Mouse (Mus musculus) liver, adult 2 months (tissue): Measurements from ENCODE around the gene Spg11. TPM values are rescaled to one million over a fixed set of nuclear protein-coding genes. Genes with fewer than 3 reads are reported as not detected.
"Not testable (repeated sequence)": the region's sequence is repeated elsewhere in the genome, so short reads cannot be mapped to it uniquely, and the experiment has no call there.

ENCODE experiments used
- DNase-seq: peaks from one replicate; pipeline ENCODE4 v3.0.0-alpha.2; 2011; ENCODE audit warnings: low read depth, low spot score; ENCODE audit errors: extremely low read depth
- H3K27ac ChIP-seq: fragments of 200-500 bp; replicated peaks from 2 replicates; pipeline ENCODE4 v1.5.1; 2012; ENCODE audit warnings: low read depth, mild to moderate bottlenecking, control low read depth, inconsistent platforms, low read length; ENCODE audit not compliant: insufficient read depth
- H3K27me3 ChIP-seq: fragments of 200-500 bp; 2 replicates; pipeline ENCODE4 v1.6.1; 2012; ENCODE audit warnings: mild to moderate bottlenecking, moderate library complexity, low read length, inconsistent platforms; ENCODE audit not compliant: control insufficient read depth, insufficient read depth
- H3K36me3 ChIP-seq: fragments of 200-500 bp; 2 replicates; pipeline ENCODE4 v1.6.1; 2012; ENCODE audit warnings: low read length, inconsistent platforms; ENCODE audit not compliant: control insufficient read depth, insufficient read depth
- H3K4me1 ChIP-seq: fragments of 200-500 bp; 2 replicates; pipeline ENCODE4 v1.6.1; 2011; ENCODE audit warnings: low read length; ENCODE audit not compliant: control insufficient read depth, insufficient read depth
- H3K4me3 ChIP-seq: fragments of 200-500 bp; 2 replicates; pipeline ENCODE4 v1.5.1; 2011; ENCODE audit warnings: low read depth, mild to moderate bottlenecking, control low read depth, low read length, moderate library complexity; ENCODE audit not compliant: insufficient read depth
- H3K79me2 ChIP-seq: fragments of 200-500 bp; 2 replicates; pipeline ENCODE4 v1.6.1; 2012; ENCODE audit warnings: inconsistent platforms, mild to moderate bottlenecking, low read length, moderate library complexity; ENCODE audit not compliant: control insufficient read depth, insufficient read depth
- H3K9ac ChIP-seq: fragments of 200-500 bp; 2 replicates; pipeline ENCODE4 v1.6.1; 2012; ENCODE audit warnings: low read depth, mild to moderate bottlenecking, control low read depth, inconsistent platforms, low read length
- CTCF ChIP-seq: fragments of 200-500 bp; IDR thresholded peaks from 2 replicates; pipeline ENCODE4 v1.5.1; 2011; ENCODE audit warnings: low read depth, low read length, control low read depth
- POLR2A ChIP-seq: fragments of 200-500 bp; IDR thresholded peaks from 2 replicates; pipeline ENCODE4 v1.6.1; 2011; ENCODE audit warnings: low read length, control low read depth; ENCODE audit not compliant: insufficient read depth; ENCODE audit errors: extremely low read depth
- WGBS: fragments of 180-500 bp; shearing (Covaris S2); methylation state at CpG from one replicate; pipeline ENCODE4 v1.1.7; 2018; 5-methylcytosine and 5-hydroxymethylcytosine counted together
- polyA plus RNA-seq: library from polyadenylated mRNA; depleted of rRNA; stranded (reverse); fragments of >200 nt; gene quantifications from 2 replicates; pipeline ENCODE4 v1.2.3, GENCODE M21; 2012
- total RNA-seq: library from RNA; depleted of rRNA; stranded (reverse); fragments of >200 nt; gene quantifications from 2 replicates; pipeline ENCODE4 v1.2.3, GENCODE M21; 2014

The Spg11 gene
- total and polyA plus RNA-seq, 2 experiments, result 4.0 to 9.3 TPM

GRCm38 (mm10) chr2:122102070-122102469, 16.1 kb downstream of the Spg11 start:
- Histone ChIP-seq H3K27me3 (no peaks in the 10 kb centered on the region), H3K79me2 (no peaks in the 10 kb centered on the region), H3K27ac (no peak overlapping the region), H3K36me3 (peaks cover 23% of the 10 kb centered on the region), H3K4me1 (no peaks in the 10 kb centered on the region), H3K4me3 (no peak overlapping the region), H3K9ac (no peak overlapping the region)
- peak; percentile 49 for DNase-seq
- no peak for TF ChIP-seq POLR2A
- peak; percentile 91 for TF ChIP-seq CTCF

GRCm38 (mm10) chr2:122097686-122098085, 20.5 kb downstream of the Spg11 start:
- not testable (repeated sequence) for H3K79me2 ChIP-seq, H3K4me1 ChIP-seq, H3K4me3 ChIP-seq, DNase-seq, H3K27me3 ChIP-seq, H3K27ac ChIP-seq, H3K9ac ChIP-seq
- H3K36me3 ChIP-seq, result peaks cover 29% of the 10 kb centered on the region
- WGBS, result 86% methylated on average over 5 of the region's 5 CpGs

- H3K79me2 ChIP-seq, result no peaks in the 10 kb centered on the region
- no peak overlapping the region for H3K4me3 ChIP-seq
- no peaks in the 10 kb centered on the region for H3K4me1 ChIP-seq
- H3K36me3 ChIP-seq, result peaks cover 40% of the 10 kb centered on the region
- no peaks in the 10 kb centered on the region for H3K27me3 ChIP-seq
- no peak overlapping the region for H3K27ac ChIP-seq
- H3K9ac ChIP-seq, result no peak overlapping the region
- peak; percentile 50 for DNase-seq
- TF ChIP-seq CTCF (no peak), POLR2A (no peak)
- 42% methylated on average over 4 of the region's 4 CpGs for whole genome bisulfite sequencing
Measured at GRCm38 (mm10) chr2:122093844-122094243, 24.3 kb downstream of the Spg11 start.

GRCm38 (mm10) chr2:122086446-122086845, 31.7 kb downstream of the Spg11 start:
- Histone ChIP-seq H3K79me2 (no peaks in the 10 kb centered on the region), H3K4me1 (peaks cover 9% of the 10 kb centered on the region), H3K4me3 (no peak overlapping the region), H3K27me3 (no peaks in the 10 kb centered on the region), H3K27ac (no peak overlapping the region), H3K9ac (no peak overlapping the region), H3K36me3 (peaks cover 24% of the 10 kb centered on the region)
- 45% methylated on average over 4 of the region's 4 CpGs for WGBS
- no peak for TF ChIP-seq POLR2A
- no peak for TF ChIP-seq CTCF
- DNase-seq, result no peak

GRCm38 (mm10) chr2:122081728-122082456, 36.3 kb downstream of the Spg11 start:
- TF ChIP-seq POLR2A, result no peak
- TF ChIP-seq CTCF, result no peak
- DNase-seq, result peak; percentile 62
- 20% methylated on average over 7 of the region's 7 CpGs for WGBS
- Histone ChIP-seq H3K27me3 (no peaks in the 10 kb centered on the region), H3K4me3 (no peak overlapping the region), H3K36me3 (peaks cover 19% of the 10 kb centered on the region), H3K4me1 (peaks cover 8% of the 10 kb centered on the region), H3K79me2 (no peaks in the 10 kb centered on the region), H3K9ac (no peak overlapping the region), H3K27ac (no peak overlapping the region)

GRCm38 (mm10) chr2:122069922-122070321, 48.3 kb downstream of the Spg11 start:
- DNase-seq, result no peak
- Histone ChIP-seq H3K4me3 (no peak overlapping the region), H3K9ac (no peak overlapping the region), H3K27me3 (no peaks in the 10 kb centered on the region), H3K36me3 (peaks cover 27% of the 10 kb centered on the region), H3K27ac (no peak overlapping the region), H3K4me1 (no peaks in the 10 kb centered on the region), H3K79me2 (no peaks in the 10 kb centered on the region)
- TF ChIP-seq CTCF, result peak; percentile 69
- TF ChIP-seq POLR2A, result no peak
- WGBS, result 35% methylated on average over 5 of the region's 5 CpGs
